Mouse (Mus musculus) spleen, adult 2 months (tissue): ENCODE measurements around the gene Chmp6.

Experiments used
- CTCF ChIP-seq: fragments of 200-500 bp; IDR thresholded peaks from 2 replicates; pipeline ENCODE4 v1.5.1; 2011; ENCODE audit warnings: mild to moderate bottlenecking, inconsistent platforms; ENCODE audit not compliant: insufficient read depth, insufficient read length, insufficient replicate concordance; ENCODE audit errors: extremely low read depth
- POLR2A ChIP-seq: fragments of 200-500 bp; IDR thresholded peaks from 2 replicates; pipeline ENCODE4 v1.6.1; 2011; ENCODE audit warnings: low read depth, low read length, inconsistent platforms

- TF ChIP-seq CTCF: no peak
- no peak for TF ChIP-seq POLR2A
Measured at GRCm38 (mm10) chr11:119967401-119967800, 54.2 kb downstream of the Chmp6 start.
